Mouse (Mus musculus) ES-E14 (cell line): ENCODE results near the gene Klk14. TPM values are rescaled to one million over a fixed set of nuclear protein-coding genes. Genes with fewer than 3 reads are reported as not detected.
"Not testable (repeated sequence)": the region's sequence is repeated elsewhere in the genome, so short reads cannot be mapped to it uniquely, and the experiment has no call there.

Source experiments
- DNase-seq: peaks from one replicate; pipeline ENCODE4 v3.0.0-alpha.2; 2013; ENCODE audit warnings: low read depth, low spot score
- H3K27ac ChIP-seq: 2 replicates; pipeline ENCODE4 v1.5.1; 2012; ENCODE audit warnings: low read depth, mild to moderate bottlenecking, low read length, moderate library complexity, mixed read lengths; ENCODE audit not compliant: poor library complexity, insufficient read depth, severe bottlenecking
- H3K36me3 ChIP-seq: 2 replicates; pipeline ENCODE4 v1.6.1; 2012; ENCODE audit warnings: mild to moderate bottlenecking, low read length, moderate library complexity, mixed read lengths; ENCODE audit not compliant: control insufficient read depth, poor library complexity, insufficient read depth, severe bottlenecking
- H3K4me1 ChIP-seq, 2 experiments: fragments of 150-350 bp in 1 of 2; sonication (generic) in 1 of 2; 2 replicates each; pipeline ENCODE4 v1.6.1; 2012; ENCODE audit warnings: low read length in 2 of 2, mild to moderate bottlenecking in 1 of 2, mixed read lengths in 1 of 2; ENCODE audit not compliant: control insufficient read depth in 2 of 2, insufficient read depth in 2 of 2, poor library complexity in 1 of 2
- H3K4me3 ChIP-seq, 2 experiments: fragments of 150-350 bp in 1 of 2; sonication (generic) in 1 of 2; 2 replicates each; pipeline ENCODE4 v1.5.1; 2012; ENCODE audit warnings: low read length in 2 of 2, low read depth in 1 of 2, mild to moderate bottlenecking in 1 of 2, mixed read lengths in 1 of 2; ENCODE audit not compliant: insufficient read depth in 1 of 2, poor library complexity in 1 of 2, severe bottlenecking in 1 of 2
- H3K9ac ChIP-seq: 2 replicates; pipeline ENCODE4 v1.6.1; 2012; ENCODE audit warnings: low read depth, mild to moderate bottlenecking, low read length, mixed read lengths; ENCODE audit not compliant: poor library complexity, insufficient read depth, severe bottlenecking
- H3K9me3 ChIP-seq: fragments of 150-350 bp; sonication (generic); 2 replicates; pipeline ENCODE4 v1.6.1; 2012; ENCODE audit warnings: low read depth, mild to moderate bottlenecking, low read length; ENCODE audit not compliant: control insufficient read depth, insufficient read depth
- CHD2 ChIP-seq: IDR thresholded peaks from 2 replicates; pipeline ENCODE4 v1.6.1; 2014; ENCODE audit warnings: mild to moderate bottlenecking, low read depth, low read length, inconsistent platforms
- HCFC1 ChIP-seq: IDR thresholded peaks from 2 replicates; pipeline ENCODE4 v1.6.1; 2012; ENCODE audit warnings: low read length, inconsistent platforms, borderline replicate concordance; ENCODE audit not compliant: insufficient read depth
- MAFK ChIP-seq: IDR thresholded peaks from 2 replicates; pipeline ENCODE4 v1.6.1; 2014; ENCODE audit warnings: mild to moderate bottlenecking, low read depth, low read length, inconsistent platforms; ENCODE audit not compliant: insufficient read depth
- ZC3H11A ChIP-seq: IDR thresholded peaks from 2 replicates; pipeline ENCODE4 v1.6.1; 2012; ENCODE audit warnings: low read depth, mild to moderate bottlenecking, inconsistent platforms, low read length, borderline replicate concordance
- ZNF384 ChIP-seq: IDR thresholded peaks from 2 replicates; pipeline ENCODE4 v1.6.1; 2012; ENCODE audit warnings: low read depth, low read length, inconsistent platforms
- in situ Hi-C, 2 experiments: fragments of 600-800 bp; cut with MboI; formaldehyde crosslinking; loops; one replicate each; pipeline ENCODE4 v1.15.1; 2025; ENCODE audit warnings: low sequenced_read_pairs in 2 of 2, inconsistent platforms in 1 of 2; ENCODE audit not compliant: unreplicated experiment in 2 of 2
- total RNA-seq: library from RNA; depleted of rRNA; stranded (reverse); fragments of 300-350 nt; gene quantifications from 2 replicates; pipeline ENCODE4 v1.2.3, GENCODE M21; 2012

Klk14 gene
- total RNA-seq, 1 experiment: 0.18 TPM

DNA sequence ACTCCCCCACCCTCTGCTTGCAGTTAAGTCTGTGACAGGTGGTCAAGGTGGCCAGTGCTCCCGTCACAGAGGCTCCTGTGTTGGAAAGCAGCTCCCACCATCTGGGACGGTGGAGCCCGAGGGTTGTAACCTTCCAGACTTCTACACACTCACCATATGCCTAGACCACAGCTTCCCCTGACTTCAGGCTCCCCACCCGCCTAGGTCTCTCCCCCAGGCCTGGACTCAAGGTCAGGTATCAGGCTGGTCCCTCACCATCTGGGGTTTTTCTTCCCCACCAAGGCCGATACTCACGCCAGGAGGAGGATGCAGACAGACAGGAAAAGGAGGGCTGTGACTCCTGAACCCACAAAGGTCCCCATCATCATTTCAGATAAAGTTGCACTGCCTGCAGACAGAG is 34.0 kb upstream of the Klk14 start:
- H3K4me3 ChIP-seq: no peak overlapping the region
- no peaks in the 10 kb centered on the region for H3K36me3 ChIP-seq
- no peaks in the 10 kb centered on the region for H3K4me1 ChIP-seq
- no peak overlapping the region for H3K9ac ChIP-seq
- in situ Hi-C loops: no loop called here
- DNase-seq: no peak
- H3K27ac ChIP-seq: no peak overlapping the region
- no peak for TF ChIP-seq CHD2
- no peaks in the 10 kb centered on the region for H3K9me3 ChIP-seq

GRCm38 (mm10) chr7:43660002-43660401 is 30.2 kb upstream of the Klk14 start, which contains the start of gene Siglece:
Gene Siglece (minus strand): TSS chr7:43660161.
- in situ Hi-C loops: no loop called here
- Histone ChIP-seq H3K4me3 (no peak within 1 kb of the TSS), H3K9ac (no peak within 1 kb of the TSS), H3K4me1 (no peaks in the 10 kb centered on the region), H3K36me3 (no peaks in the 10 kb centered on the region), H3K9me3 (no peaks in the 10 kb centered on the region), H3K27ac (no peak within 1 kb of the TSS)
- DNase-seq: no peak
- TF ChIP-seq ZC3H11A: no peak

GRCm38 (mm10) chr7:43662804-43663203 is 27.4 kb upstream of the Klk14 start:
- H3K9me3 ChIP-seq: no peaks in the 10 kb centered on the region
- no peak overlapping the region for H3K9ac ChIP-seq
- H3K4me3 ChIP-seq: no peak overlapping the region
- no peaks in the 10 kb centered on the region for H3K4me1 ChIP-seq
- no peaks in the 10 kb centered on the region for H3K36me3 ChIP-seq
- DNase-seq: no peak
- in situ Hi-C loops: no loop called here
- TF ChIP-seq CHD2: no peak
- no peak for TF ChIP-seq ZC3H11A
- no peak for TF ChIP-seq MAFK
- TF ChIP-seq ZNF384: no peak
- no peak for TF ChIP-seq HCFC1
- no peak overlapping the region for H3K27ac ChIP-seq

- H3K9me3 ChIP-seq, H3K4me3 ChIP-seq, in situ Hi-C loops, H3K9ac ChIP-seq, DNase-seq, H3K27ac ChIP-seq, H3K4me1 ChIP-seq, H3K36me3 ChIP-seq: not testable (repeated sequence)
Measured at GRCm38 (mm10) chr7:43667221-43667620, 23.0 kb upstream of the Klk14 start.

DNA sequence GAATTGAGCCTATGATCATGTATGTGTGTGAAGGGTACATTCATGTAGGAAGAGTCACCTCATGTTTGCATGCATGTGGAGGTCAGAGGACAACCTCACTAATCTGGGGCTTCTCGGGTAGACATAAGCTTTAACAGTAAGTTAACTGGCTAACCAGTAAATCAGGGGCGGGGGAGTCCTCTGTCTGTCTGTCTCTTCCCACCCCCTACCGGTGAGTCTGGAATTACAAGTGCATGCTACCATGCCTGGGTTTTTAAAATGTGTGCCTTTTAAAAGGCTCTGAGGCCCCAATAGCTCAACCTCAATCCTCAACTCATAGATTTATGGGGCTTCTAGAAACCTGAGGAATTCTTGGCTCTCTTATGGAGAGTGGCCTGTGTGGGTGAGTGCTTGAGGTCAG is 21.6 kb upstream of the Klk14 start:
- in situ Hi-C loops: no loop called here
- no peaks in the 10 kb centered on the region for H3K36me3 ChIP-seq
- peaks cover 0 to 4% of the 10 kb centered on the region in 2 experiments; a peak in 1 of 4 replicates for H3K4me1 ChIP-seq
- no peak for DNase-seq
- no peak overlapping the region for H3K4me3 ChIP-seq
- H3K9ac ChIP-seq: no peak overlapping the region
- H3K27ac ChIP-seq: no peak overlapping the region
- no peaks in the 10 kb centered on the region for H3K9me3 ChIP-seq
- TF ChIP-seq MAFK: no peak
- no peak for TF ChIP-seq ZNF384
- no peak for TF ChIP-seq HCFC1
- no peak for TF ChIP-seq CHD2
